22 mouse cellular contexts compared by ENCODE assay signal in the genomic region with DNA sequence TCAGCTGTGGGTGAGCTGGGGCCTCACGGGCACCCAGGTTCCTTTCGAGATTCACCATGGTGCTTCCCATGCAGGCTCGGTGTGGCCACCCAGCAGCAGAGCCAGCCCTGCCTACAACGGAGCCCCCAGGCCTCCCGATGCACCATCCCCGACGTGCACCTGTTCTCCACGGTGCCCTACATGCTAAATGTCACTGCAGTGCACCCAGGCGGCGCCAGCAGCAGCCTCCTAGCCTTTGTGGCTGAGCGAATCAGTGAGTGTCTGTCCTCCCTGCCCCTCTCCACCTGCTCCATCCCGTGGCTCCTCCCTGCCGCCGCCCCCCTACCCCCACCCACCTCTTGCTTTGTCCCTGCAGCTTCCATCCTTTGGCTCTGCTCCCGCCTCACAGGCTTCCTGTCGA. TPM values are rescaled to one million over a fixed set of nuclear protein-coding genes. Genes with fewer than 3 reads are reported as not detected.
DNase-seq lines count a peak whose midpoint lies in the region; ATAC-seq lines count a peak whose summit lies in the region.
"Had no signal": no experiment of that assay in that cellular context is flagged by ENCODE, and none has a peak within 500 bp of the region (broad histone marks: within the 10 kb centered on the region; RNA-seq: fewer than 3 reads in every experiment).

No protein-coding gene starts in this region.

- 31% methylated on average over 16 of the region's 16 CpGs for WGBS in heart, embryonic 11.5 days (ENCODE audit: insufficient replicate concordance)

- H3K4me2 ChIP-seq in heart, embryonic 11.5 days: no peak overlapping the region
- H3K4me2 ChIP-seq: embryonic facial prominence, embryonic 13.5 days; hindbrain, embryonic 15.5 days; limb, embryonic 15.5 days; lung, embryonic 15.5 days; stomach, embryonic 15.5 days had no signal

- H3K27ac ChIP-seq in heart, embryonic 11.5 days (ENCODE audit: low read depth, low read length): no peak overlapping the region
- H3K27ac ChIP-seq: embryonic facial prominence, embryonic 13.5 days; heart, embryonic 10.5 days; hindbrain, embryonic 15.5 days; limb, embryonic 15.5 days; lung, embryonic 15.5 days; macrophage; stomach, embryonic 15.5 days had no signal

- intact Hi-C loops in heart, postnatal 10 days (cut with DNase I): no loop called here

- H3K36me3 ChIP-seq in heart, embryonic 11.5 days (ENCODE audit: control insufficient read depth, insufficient read depth, low read length): no peaks in the 10 kb centered on the region
- H3K36me3 ChIP-seq: embryonic facial prominence, embryonic 13.5 days; heart, embryonic 10.5 days; hindbrain, embryonic 15.5 days; limb, embryonic 15.5 days; lung, embryonic 15.5 days; stomach, embryonic 15.5 days had no signal

- peaks cover 21% of the 10 kb centered on the region for H3K27me3 ChIP-seq in heart, embryonic 11.5 days (ENCODE audit: control insufficient read depth, insufficient read depth, low read length)
- H3K27me3 ChIP-seq: hindbrain, embryonic 15.5 days; stomach, embryonic 15.5 days had no signal

- H3K9me3 ChIP-seq in heart, embryonic 11.5 days (replicated peaks; ENCODE audit: control insufficient read depth, low read length): no peaks in the 10 kb centered on the region
- H3K9me3 ChIP-seq: embryonic facial prominence, embryonic 13.5 days; heart, embryonic 10.5 days; hindbrain, embryonic 15.5 days; limb, embryonic 15.5 days; lung, embryonic 15.5 days; stomach, embryonic 15.5 days had no signal

- ATAC-seq in heart, embryonic 11.5 days (replicated peaks; ENCODE audit: insufficient number of reproducible peaks, low FRiP score, low TSS enrichment): no peak
- ATAC-seq in megakaryocyte progenitor cell, adult 5-6 weeks (replicated peaks; ENCODE audit: poor library complexity): no peak
- ATAC-seq: CD4-positive, CD25-positive, alpha-beta regulatory T cell, adult 4 months; midbrain, embryonic 16.5 days had no signal

- peaks cover 7% of the 10 kb centered on the region; the same call in 1 of the 2 replicates for H3K4me1 ChIP-seq in heart, embryonic 11.5 days (ENCODE audit: control insufficient read depth, insufficient read depth, low read length)

- no peak overlapping the region for H3K4me3 ChIP-seq in heart, embryonic 11.5 days (ENCODE audit: low read depth, low read length)
- H3K4me3 ChIP-seq: embryonic facial prominence, embryonic 13.5 days; heart, embryonic 10.5 days; hindbrain, embryonic 15.5 days; limb, embryonic 15.5 days; lung, embryonic 15.5 days; stomach, embryonic 15.5 days had no signal

- DNase-seq in cerebellum, adult 11 months: peak; percentile 13
- no peak for DNase-seq in cerebellum, postnatal 10 days
- no peak for DNase-seq in heart, postnatal 10 days
- DNase-seq in spleen, postnatal 4 days (ENCODE audit: low spot score in 2 of 2): peak; percentile 17 to 66
- DNase-seq in spleen, postnatal 10 days (ENCODE audit: low spot score in 2 of 2): no peak
- peak; percentile 52 for DNase-seq in ZHBTc4 (ENCODE audit: low read depth, low spot score)
- DNase-seq: adrenal gland, postnatal 25 days; gastrocnemius, postnatal 36 days; heart, postnatal 36 days; kidney, adult 18-20 months; kidney, postnatal 14 days had no signal

- 0 out of 2 replicates have a peak overlapping the region, but pooled peaks have one; percentile 28 for H3K9ac ChIP-seq in heart, embryonic 11.5 days (ENCODE audit: low read depth, low read length)
- H3K9ac ChIP-seq: embryonic facial prominence, embryonic 13.5 days; hindbrain, embryonic 15.5 days; limb, embryonic 15.5 days; lung, embryonic 15.5 days; stomach, embryonic 15.5 days had no signal

RNA-seq across cellular contexts. Expression of a gene that starts 1.8 kb away (rescaled TPM):
- 0.19 and 0.20 TPM in 2 replicates for polyA plus RNA-seq in heart, embryonic 11.5 days (2014; fragmentation: Nextera tagmentation; extraction: Ambion mirVana)
- under 1 TPM; 0.22 to 0.82 TPM for total RNA-seq in heart, postnatal 10 days (2021)
- total RNA-seq in megakaryocyte progenitor cell, adult 5-6 weeks (2015): 14.4 and 20.5 TPM in 2 replicates
- 13.8 and 17.7 TPM in 2 replicates for total RNA-seq in megakaryocyte progenitor cell, adult 5-6 weeks (2017)
- total RNA-seq: gastrocnemius, postnatal 36 days had no signal

RNA-seq across cellular contexts. Expression of a gene that starts 4.7 kb away (rescaled TPM):
- polyA plus RNA-seq in heart, embryonic 11.5 days (2014; fragmentation: Nextera tagmentation; extraction: Ambion mirVana): 15.5 and 18.1 TPM in 2 replicates
- 10 to 100 TPM; 12.8 TPM for total RNA-seq in heart, postnatal 10 days (2021)
- total RNA-seq in megakaryocyte progenitor cell, adult 5-6 weeks (2015): 7.4 and 11.0 TPM in 2 replicates
- 21.8 and 23.3 TPM in 2 replicates for total RNA-seq in megakaryocyte progenitor cell, adult 5-6 weeks (2017)

RNA-seq across cellular contexts. Expression of a gene that starts 4.9 kb away (rescaled TPM):
- polyA plus RNA-seq in heart, embryonic 11.5 days (2014; fragmentation: Nextera tagmentation; extraction: Ambion mirVana): 3.6 and 4.1 TPM in 2 replicates
- total RNA-seq in heart, postnatal 10 days (2021): 1 to 10 TPM; 4.4 to 4.5 TPM
- total RNA-seq in megakaryocyte progenitor cell, adult 5-6 weeks (2015): 3.8 and 5.5 TPM in 2 replicates
- 4.8 and 5.2 TPM in 2 replicates for total RNA-seq in megakaryocyte progenitor cell, adult 5-6 weeks (2017)

RNA-seq across cellular contexts. Expression of a gene that starts 16.0 kb away (rescaled TPM):
- polyA plus RNA-seq in heart, embryonic 11.5 days (2014; fragmentation: Nextera tagmentation; extraction: Ambion mirVana): 10.8 and 11.9 TPM in 2 replicates
- 1 to 10 TPM; 1.8 to 3.4 TPM for total RNA-seq in heart, postnatal 10 days (2021)
- 0.39 and 0.98 TPM in 2 replicates for total RNA-seq in megakaryocyte progenitor cell, adult 5-6 weeks (2015)
- not detected in 2 replicates for total RNA-seq in megakaryocyte progenitor cell, adult 5-6 weeks (2017)
- total RNA-seq: gastrocnemius, postnatal 36 days had no signal
- polyA plus RNA-seq: CD4-positive, CD25-positive, alpha-beta regulatory T cell, adult 4 months; macrophage had no signal

RNA-seq across cellular contexts. Expression of a gene that starts 32.1 kb away (rescaled TPM):
- polyA plus RNA-seq in heart, embryonic 11.5 days (2014; fragmentation: Nextera tagmentation; extraction: Ambion mirVana): 5.0 and 5.2 TPM in 2 replicates
- total RNA-seq in heart, postnatal 10 days (2021): under 1 TPM in 1 of 2 experiments, not detected in 1; 0.31 TPM
- not detected in 2 replicates for total RNA-seq in megakaryocyte progenitor cell, adult 5-6 weeks (2015)
- not detected in 2 replicates for total RNA-seq in megakaryocyte progenitor cell, adult 5-6 weeks (2017)
- total RNA-seq: gastrocnemius, postnatal 36 days; heart, postnatal 36 days had no signal
- polyA plus RNA-seq: macrophage had no signal

Comparison
In these comparisons a context has a peak if more than half of its experiments do, and no peak if none do; other contexts are left out.
1. DNase-seq: peak in cerebellum, adult 11 months (single experiment), spleen, postnatal 4 days (2 of 2) and ZHBTc4 (single experiment); none in cerebellum, postnatal 10 days (0 of 2), heart, postnatal 10 days (0 of 2) and spleen, postnatal 10 days (0 of 2).
2. RNA of a gene that starts 1.8 kb away (total RNA-seq): 13.8 to 20.5 TPM in megakaryocyte progenitor cell, adult 5-6 weeks; 0.22 to 0.82 TPM in heart, postnatal 10 days; every median in the first group is over 4 times any median in the second.